Mouse (Mus musculus): ENCODE measurements around the gene Reck.

Gene Reck

DNA sequence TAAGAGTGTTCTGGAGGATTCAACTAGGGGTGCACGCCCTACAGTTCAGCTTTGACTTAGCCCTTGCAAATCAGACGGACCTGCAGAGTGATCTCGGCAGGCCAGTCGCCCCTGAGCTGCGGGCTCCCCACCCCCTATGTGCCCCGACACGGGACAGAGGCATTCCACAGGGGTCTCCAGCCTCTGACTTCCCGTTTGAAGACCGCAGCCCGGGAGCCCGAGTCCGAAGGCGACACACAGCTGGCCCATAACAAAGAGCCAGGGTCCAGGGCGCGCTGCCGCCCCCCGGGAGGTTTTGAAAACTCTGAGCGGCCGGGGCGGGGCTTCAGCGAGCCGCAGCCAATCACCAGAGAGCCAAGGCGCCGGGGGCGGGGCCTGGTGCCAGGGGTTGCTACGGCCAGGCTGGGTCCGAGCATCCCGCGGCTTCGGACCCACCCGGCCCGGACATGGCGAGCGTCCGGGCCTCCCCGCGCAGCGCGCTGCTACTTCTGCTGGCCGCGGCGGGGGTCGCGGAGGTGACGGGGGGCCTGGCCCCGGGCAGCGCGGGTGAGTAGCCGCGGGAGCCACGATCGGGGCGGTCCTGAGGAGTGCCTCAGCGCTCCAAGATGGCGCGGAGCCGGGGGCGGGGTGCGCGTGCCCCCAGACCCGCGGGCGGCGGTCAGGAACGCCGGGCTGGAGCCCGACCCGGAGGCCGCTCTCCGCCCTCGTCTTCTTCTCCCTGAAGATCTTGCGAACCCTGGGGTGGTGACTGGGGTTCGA, at the start of gene Reck:
Gene Reck, plus strand, starts transcription at position 371 of the 759 bp plus-strand sequence.
- peak; percentile 91 to 92 for DNase-seq

DNA sequence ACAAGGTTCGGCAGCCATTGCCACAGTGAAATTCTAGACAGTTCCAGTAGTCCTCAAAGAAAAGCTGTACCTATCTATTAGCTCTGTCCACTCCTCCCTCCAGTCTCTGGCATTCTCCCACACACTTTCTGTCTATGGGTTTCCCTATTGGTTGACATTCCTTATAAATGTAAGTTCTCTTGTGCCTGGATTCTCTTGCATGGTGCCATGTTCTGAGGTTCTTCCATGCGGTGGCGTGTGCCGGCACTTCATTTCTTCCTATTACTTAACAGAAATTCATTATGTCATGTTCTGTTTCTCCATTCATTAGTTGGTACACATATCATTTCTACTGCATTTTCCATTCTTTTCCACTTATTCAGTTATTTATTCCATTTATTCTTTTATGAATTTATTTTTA, 46.5 kb upstream of the Reck start:
- no peak for DNase-seq

GRCm38 (mm10) chr4:43832031-43832430, 43.3 kb upstream of the Reck start:
- no peak for DNase-seq

- no peak for DNase-seq
These were observed 41.6 kb upstream of the Reck start for GRCm38 (mm10) chr4:43833752-43834151.

- no peak for DNase-seq
These were observed 40.6 kb upstream of the Reck start for GRCm38 (mm10) chr4:43834749-43835148.

- no peak for DNase-seq
These were observed 37.0 kb upstream of the Reck start for GRCm38 (mm10) chr4:43838326-43838725.

GRCm38 (mm10) chr4:43840101-43840500, 35.2 kb upstream of the Reck start, which contains the start of gene Olfr157:
TSS of gene Olfr157 (minus strand) at chr4:43840201.
- DNase-seq = no peak

- DNase-seq = no peak
These were observed 24.1 kb upstream of the Reck start, which contains the start of gene Olfr155 for GRCm38 (mm10) chr4:43851265-43851664. TSS of gene Olfr155 (plus strand) at chr4:43851565.

- DNase-seq = no peak
These were observed 21.2 kb upstream of the Reck start for GRCm38 (mm10) chr4:43854101-43854500.

- no peak for DNase-seq
These were observed 15.4 kb upstream of the Reck start for GRCm38 (mm10) chr4:43859886-43860285.

- peak; percentile 65 to 80 for DNase-seq
These were observed 14.4 kb upstream of the Reck start for GRCm38 (mm10) chr4:43860744-43861519.

- no peak for DNase-seq
These were observed 12.0 kb upstream of the Reck start for GRCm38 (mm10) chr4:43863298-43863697.

DNA sequence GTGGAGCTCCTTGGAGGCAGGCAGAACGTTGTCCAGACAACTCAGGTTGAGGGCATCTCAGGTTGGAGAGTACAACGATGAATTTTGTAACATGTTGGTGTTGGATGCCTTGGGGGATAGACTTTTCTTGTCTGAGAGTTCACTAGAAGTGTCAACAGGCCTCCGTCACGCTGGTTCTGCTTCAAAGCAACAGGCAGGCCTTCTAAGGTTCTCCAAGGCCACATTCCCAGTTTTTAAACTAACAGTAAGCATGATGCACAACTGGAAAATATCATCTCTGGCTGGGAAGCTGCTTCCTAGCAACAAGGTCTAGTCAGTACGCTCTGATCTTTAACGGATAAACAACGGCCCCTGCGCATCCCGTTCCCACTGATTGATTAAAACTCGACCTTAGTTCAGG, 5.5 kb upstream of the Reck start:
- DNase-seq = no peak

- no peak for DNase-seq
These were observed 829 bp upstream of the Reck start for GRCm38 (mm10) chr4:43874501-43874900.

GRCm38 (mm10) chr4:43875919-43876411, 635 bp downstream of the Reck start:
- DNase-seq = peak; percentile 34 to 62

DNA sequence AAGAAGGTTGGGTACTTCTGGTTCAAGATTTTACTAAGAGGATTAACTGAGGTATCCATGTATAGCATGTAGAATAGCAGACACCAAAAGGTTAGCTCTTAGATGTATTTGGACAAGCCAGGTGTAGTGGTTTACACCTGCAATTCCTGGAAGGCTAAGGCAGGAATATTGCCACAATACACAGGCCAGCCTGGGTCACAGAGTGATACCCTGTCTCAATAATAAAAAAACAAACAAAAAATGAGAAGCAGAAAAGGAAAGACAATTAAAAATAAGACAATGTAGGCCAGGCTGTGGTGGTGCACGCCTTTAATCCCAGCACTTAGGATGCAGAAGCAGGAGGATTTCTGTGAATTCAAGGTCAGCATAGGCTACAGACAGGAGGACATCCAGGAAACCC, 1.9 kb downstream of the Reck start:
- DNase-seq = no peak

DNA sequence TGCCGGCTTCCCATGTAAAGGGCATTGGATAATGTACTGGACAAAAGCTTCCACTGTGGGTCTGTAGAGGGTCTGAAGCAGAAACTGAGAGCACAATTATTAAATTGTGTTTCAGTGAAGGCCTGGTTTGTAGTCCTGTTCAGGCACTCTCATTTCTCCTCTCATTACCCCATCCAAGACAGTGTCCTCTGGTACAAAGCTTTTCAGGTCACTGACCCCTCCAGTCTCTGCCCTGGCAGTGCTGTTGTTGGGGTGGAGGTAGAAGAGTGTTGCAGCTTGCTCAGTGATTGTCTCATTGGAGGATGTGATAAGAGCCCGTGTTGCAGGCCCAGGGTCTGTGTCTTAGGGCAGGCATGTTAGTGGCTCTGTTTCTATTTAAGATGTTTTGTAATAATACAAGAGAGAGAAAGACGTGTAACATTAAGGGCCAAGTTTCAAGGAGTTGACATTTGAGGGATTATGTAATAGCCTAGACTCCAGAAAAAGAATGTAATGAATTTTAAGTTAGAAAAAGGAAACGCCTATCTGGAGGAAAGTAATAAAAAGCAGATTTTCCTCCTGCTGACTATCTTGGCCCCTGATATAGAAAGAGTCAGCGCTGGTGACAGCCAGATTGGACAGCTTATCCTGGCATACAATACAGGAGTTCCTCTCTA, 2.9 kb downstream of the Reck start:
- DNase-seq = no peak

DNA sequence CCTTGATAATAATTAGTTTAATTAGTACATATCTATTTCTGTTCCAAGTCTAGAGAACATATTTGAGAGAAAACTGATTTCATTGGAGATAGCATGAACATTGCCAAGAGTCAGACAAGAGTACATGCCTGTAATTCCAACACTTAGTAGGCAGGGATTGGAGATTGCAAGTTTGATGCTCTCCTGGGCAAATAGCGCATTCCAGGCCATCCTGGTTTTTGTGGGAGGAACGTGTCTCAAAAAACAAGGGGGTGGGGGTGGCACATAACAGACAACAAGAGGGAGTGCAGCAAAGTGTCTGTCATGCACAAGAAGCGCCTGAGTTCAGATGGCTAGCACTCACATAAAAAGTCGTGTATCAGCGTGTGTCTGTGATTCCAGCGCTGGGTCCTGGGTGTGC, 4.2 kb downstream of the Reck start:
- no peak for DNase-seq

GRCm38 (mm10) chr4:43884196-43884595, 8.9 kb downstream of the Reck start:
- DNase-seq = no peak

DNA sequence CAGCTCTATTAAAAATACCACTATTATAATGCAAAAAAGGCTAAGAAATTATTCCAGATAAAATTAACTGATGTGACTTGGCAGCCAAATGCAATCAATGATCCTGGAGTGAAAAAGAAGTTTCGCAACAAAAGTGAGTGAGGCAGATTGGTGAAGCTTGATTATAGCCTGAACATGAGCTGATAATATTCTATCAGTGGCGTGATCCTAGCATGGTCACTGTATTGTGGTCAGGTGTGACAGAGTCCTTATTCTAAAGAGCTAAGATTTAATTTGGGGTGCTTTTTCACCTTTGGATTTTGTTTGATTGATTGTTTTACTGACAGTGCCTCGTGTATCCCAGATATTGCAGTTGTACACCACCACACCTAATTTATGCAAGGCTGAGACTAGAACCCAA, 15.9 kb downstream of the Reck start:
- DNase-seq = no peak

DNA sequence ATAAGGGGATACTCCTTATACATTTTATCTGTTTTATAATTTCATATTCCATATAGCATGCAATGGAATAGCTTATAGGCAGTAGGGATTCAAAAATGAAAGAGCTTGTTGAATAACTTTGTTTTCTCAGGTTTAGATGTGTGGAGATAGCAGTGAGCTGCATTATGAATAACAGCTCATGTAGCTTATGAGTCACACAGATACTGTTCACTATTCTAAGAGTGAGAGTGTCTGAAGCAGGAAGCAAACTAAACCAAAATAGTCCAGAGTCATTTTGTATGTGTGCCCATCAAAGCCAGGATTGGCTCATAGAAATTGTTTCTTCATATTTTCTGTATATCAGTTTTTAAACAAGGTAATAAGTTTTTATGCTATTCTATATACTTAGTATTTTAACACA, 21.9 kb downstream of the Reck start:
- no peak for DNase-seq

GRCm38 (mm10) chr4:43899197-43899596, 23.9 kb downstream of the Reck start:
- DNase-seq = no peak

DNA sequence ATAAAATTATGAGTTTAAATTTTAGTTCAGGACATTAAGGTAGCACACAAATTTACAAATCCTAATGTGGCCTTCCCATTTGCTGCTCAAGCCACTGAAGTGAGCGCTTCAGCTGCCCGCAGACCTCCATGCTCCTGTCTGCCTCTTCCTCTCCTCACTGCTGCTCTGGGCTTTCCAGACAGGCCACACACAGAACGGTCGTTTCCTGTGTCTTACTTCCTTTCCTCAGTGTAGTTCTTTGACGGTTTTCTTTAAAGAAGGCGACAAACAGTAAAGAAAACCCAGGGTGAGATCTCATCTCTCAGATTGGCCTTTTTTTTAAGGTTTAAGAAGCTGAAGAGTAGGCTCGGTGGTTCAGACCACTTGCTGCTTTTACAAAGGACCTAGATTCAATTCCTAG, 28.4 kb downstream of the Reck start:
- DNase-seq = no peak
